Mouse (Mus musculus): ENCODE measurements around the gene Sgo2a. TPM values are rescaled to one million over a fixed set of nuclear protein-coding genes. Genes with fewer than 3 reads are reported as not detected.

The Sgo2a gene
- 0.99 TPM for polyA plus RNA-seq (2017; shearing (Covaris generic))

GRCm38 (mm10) chr1:57995432-57996132 lies at the start of gene Sgo2a:
Gene Sgo2a, plus strand, starts transcription at chr1:57995971.

DNA sequence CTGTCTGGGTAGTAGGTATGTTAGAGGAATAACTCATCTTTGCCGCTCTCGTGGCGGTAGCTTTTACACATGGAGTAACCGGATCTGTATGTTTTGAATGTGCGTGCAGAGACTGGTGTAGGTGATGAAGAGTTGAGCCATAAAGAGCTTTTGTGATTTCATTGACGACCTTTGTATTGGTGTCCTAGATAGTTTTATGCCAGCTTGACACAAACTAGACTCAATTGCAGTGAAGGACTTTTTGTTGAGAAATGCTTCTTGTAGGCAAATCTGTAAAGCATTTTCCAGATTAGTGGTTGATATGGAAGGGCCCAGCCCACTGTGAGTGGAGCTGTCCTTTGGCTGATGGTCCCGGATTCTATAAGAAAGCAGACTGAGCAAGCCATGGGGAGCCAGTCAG lies 23.1 kb downstream of the Sgo2a start, which contains the start of gene Kctd18:
TSS of gene Kctd18 (minus strand) at position 101 of the 400 bp plus-strand sequence.

DNA sequence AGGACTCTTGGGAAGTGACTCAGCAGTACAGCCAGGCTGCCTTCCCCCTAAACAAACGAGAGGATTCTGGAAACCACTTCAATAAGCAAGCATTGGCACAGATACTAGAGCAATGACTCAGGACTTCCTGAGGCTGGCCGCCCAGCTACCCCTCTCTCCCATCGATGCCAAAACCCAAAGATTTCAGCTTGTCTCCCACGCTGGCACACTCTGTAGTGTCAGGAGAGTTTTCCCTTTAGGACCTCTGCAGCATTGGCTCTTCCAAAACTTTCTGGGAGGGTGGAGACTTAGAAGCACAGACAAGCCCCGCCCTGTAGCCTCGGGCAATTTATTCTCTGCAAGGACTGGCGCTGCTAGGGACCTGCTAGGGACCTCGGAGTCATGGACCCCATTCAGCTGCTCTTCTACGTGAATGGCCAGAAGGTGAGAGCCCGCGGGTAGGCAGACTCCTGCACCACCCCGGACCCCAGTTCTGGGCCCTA lies 33.9 kb downstream of the Sgo2a start, which contains the start of gene Aox1:
TSS of gene Aox1 (plus strand) at position 296 of the 482 bp plus-strand sequence.

Other genes starting within 250 kb of the Sgo2a start
- 0.72 TPM for gene Spats2l, start 221.8 kb upstream of the Sgo2a start, polyA plus RNA-seq (2017; shearing (Covaris generic))
- 38.9 TPM for gene Kctd18, start 23.0 kb downstream of the Sgo2a start, polyA plus RNA-seq (2017; shearing (Covaris generic))
- 0.08 TPM for gene Aox1, start 34.0 kb downstream of the Sgo2a start, polyA plus RNA-seq (2017; shearing (Covaris generic))
- not detected for gene Aox3, start 117.2 kb downstream of the Sgo2a start, polyA plus RNA-seq (2017; shearing (Covaris generic))
- 0.10 TPM for gene Aox4, start 214.4 kb downstream of the Sgo2a start, polyA plus RNA-seq (2017; shearing (Covaris generic))

Measured in CD4-positive, CD25-positive, alpha-beta regulatory T cell (primary cell).